Mouse (Mus musculus): ENCODE results near the gene Trim71.

DNA sequence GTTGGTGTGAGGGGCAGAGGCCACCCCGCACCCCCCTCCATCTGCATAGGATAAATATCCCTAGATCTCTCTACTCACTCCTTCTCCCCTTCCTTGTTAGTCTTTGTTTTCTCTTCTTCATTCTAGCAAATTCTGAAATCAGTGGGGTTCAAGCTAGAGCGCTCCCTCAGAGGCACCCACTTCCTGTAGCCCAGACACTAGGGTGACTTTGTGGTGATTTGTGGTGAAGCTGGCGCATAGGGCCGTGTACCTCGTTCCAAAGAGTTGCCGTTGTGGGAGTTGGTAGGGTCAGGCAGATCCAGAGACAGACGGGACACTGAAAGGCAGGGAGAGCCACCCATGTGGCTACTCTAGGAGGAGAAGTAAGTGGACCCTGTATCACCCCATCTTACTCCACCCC is 101.6 kb downstream of the Trim71 start:
- no peak for TF ChIP-seq CTCF (IDR thresholded peaks at IDR 0.05; ENCODE audit: control insufficient read depth, insufficient read depth, insufficient replicate concordance, low read depth, low read length)
- no peak for TF ChIP-seq POLR2A (IDR thresholded peaks at IDR 0.05; ENCODE audit: control insufficient read depth, low read depth, low read length)
